Mouse (Mus musculus): Measurements from ENCODE around the gene Arpp21. TPM values are rescaled to one million over a fixed set of nuclear protein-coding genes. Genes with fewer than 3 reads are reported as not detected.

Gene Arpp21
- polyA plus RNA-seq, 1 experiment: 0.58 TPM

DNA sequence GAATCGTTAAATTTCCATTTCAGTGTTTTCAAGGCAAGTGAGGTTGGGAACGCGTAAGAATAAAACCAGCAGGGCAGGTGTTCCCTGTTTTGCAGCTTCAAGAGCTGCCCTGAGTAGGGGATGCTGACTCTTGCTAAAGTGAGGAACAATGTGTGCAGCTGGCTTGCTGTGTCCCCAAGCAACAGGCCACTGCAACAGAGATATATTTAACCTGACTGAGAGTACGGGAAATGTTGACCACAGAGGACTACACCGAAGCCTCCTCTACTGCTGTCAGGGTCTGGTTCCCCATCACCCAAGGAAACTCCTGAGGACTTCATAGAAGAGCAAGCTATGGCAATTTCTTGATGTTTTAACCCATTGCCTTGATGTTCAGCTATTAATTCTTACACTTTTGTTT, 81.8 kb downstream of the Arpp21 start:
- Histone ChIP-seq H3K36me3 (ENCODE audit: control insufficient read depth, insufficient read depth, low read length) (no peaks in the 10 kb centered on the region), H3K4me3 (ENCODE audit: control insufficient read depth, low read depth, low read length) (no peak overlapping the region), H3K4me1 (ENCODE audit: control insufficient read depth, insufficient read depth, low read length) (no peaks in the 10 kb centered on the region), H3K27me3 (ENCODE audit: control insufficient read depth, insufficient read depth, low read length) (no peaks in the 10 kb centered on the region), H3K27ac (ENCODE audit: control insufficient read depth, insufficient read depth, low read depth, low read length) (no peak overlapping the region)
- TF ChIP-seq CTCF (IDR thresholded peaks at IDR 0.05; ENCODE audit: control insufficient read depth, insufficient read depth, insufficient replicate concordance, low read depth, low read length) (no peak), POLR2A (IDR thresholded peaks at IDR 0.05; ENCODE audit: control insufficient read depth, low read depth, low read length) (no peak)

DNA sequence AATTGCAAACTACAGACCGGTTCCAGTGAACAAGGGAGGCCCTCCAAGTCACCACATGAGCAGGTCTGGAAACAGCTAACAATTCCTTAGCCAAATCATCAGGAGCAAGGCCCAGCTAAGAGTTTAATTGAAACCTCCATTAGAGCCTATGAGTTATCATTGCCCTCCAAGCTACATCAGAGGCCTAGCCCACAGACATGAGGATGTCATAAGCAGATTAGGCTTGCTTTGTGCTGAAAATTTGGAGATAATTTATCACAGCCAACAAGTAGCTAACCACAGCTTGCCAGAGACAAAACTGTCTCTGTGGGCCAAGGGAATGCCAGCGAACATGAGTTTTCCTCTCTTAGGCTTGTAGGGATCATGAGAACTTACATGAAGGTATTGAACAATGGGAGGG, 83.0 kb downstream of the Arpp21 start:
- Histone ChIP-seq H3K4me1 (ENCODE audit: control insufficient read depth, insufficient read depth, low read length) (no peaks in the 10 kb centered on the region), H3K36me3 (ENCODE audit: control insufficient read depth, insufficient read depth, low read length) (no peaks in the 10 kb centered on the region)
- TF ChIP-seq CTCF (IDR thresholded peaks at IDR 0.05; ENCODE audit: control insufficient read depth, insufficient read depth, insufficient replicate concordance, low read depth, low read length) (no peak), POLR2A (IDR thresholded peaks at IDR 0.05; ENCODE audit: control insufficient read depth, low read depth, low read length) (no peak)

DNA sequence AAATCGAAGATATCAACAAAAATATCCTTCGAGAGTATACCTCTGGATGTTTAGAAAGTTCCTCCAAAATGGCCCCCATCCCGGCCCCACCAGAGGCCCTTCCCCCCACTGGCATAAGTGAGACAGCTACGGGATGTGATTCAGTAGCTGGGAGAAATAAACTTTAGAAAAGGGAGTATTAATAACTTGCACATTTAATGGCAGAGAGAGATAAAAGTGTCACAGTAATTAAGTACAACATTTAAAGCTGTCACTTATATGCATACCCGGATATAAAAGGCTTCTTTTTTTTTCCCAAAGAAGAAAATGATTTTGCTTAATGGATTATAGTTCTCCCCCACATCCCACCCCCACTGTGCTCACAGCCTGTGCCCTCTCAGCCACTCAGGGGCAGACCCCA, 84.6 kb downstream of the Arpp21 start:
- TF ChIP-seq POLR2A (IDR thresholded peaks at IDR 0.05; ENCODE audit: control insufficient read depth, low read depth, low read length) (no peak), CTCF (IDR thresholded peaks at IDR 0.05; ENCODE audit: control insufficient read depth, insufficient read depth, insufficient replicate concordance, low read depth, low read length) (no peak)
- H3K4me3 ChIP-seq (ENCODE audit: control insufficient read depth, low read depth, low read length): no peak overlapping the region
- no peaks in the 10 kb centered on the region for H3K4me1 ChIP-seq (ENCODE audit: control insufficient read depth, insufficient read depth, low read length)
- H3K36me3 ChIP-seq (ENCODE audit: control insufficient read depth, insufficient read depth, low read length): no peaks in the 10 kb centered on the region
- no peak overlapping the region for H3K27ac ChIP-seq (ENCODE audit: control insufficient read depth, insufficient read depth, low read depth, low read length)
- no peaks in the 10 kb centered on the region for H3K27me3 ChIP-seq (ENCODE audit: control insufficient read depth, insufficient read depth, low read length)

More for the DNA sequence above, 83.0 kb downstream of the Arpp21 start:
- Histone ChIP-seq H3K4me3 (ENCODE audit: control insufficient read depth, low read depth, low read length) (no peak overlapping the region), H3K27me3 (ENCODE audit: control insufficient read depth, insufficient read depth, low read length) (no peaks in the 10 kb centered on the region), H3K27ac (ENCODE audit: control insufficient read depth, insufficient read depth, low read depth, low read length) (no peak overlapping the region)

DNA sequence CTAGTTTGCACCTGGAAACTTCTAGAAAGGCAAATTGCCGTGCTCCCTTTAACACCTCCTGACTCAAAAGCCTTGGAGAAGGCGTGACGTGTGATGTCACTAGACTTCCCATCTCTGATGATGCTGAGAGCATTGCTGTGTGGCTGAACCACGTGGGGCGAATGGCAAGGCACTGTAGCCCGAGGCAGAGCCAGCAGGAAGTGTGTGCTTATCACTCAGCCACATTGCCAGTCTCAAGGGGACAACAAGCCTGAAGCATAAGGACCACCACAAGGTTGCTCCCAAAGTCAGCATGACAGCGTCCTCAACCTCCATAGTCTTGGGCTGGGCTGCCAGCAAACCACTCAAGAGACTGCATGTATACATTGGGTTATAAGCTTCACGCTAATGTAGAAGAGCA, 95.1 kb downstream of the Arpp21 start:
- Histone ChIP-seq H3K4me1 (ENCODE audit: control insufficient read depth, insufficient read depth, low read length) (peaks cover 4% of the 10 kb centered on the region), H3K27ac (ENCODE audit: control insufficient read depth, insufficient read depth, low read depth, low read length) (no peak overlapping the region), H3K36me3 (ENCODE audit: control insufficient read depth, insufficient read depth, low read length) (no peaks in the 10 kb centered on the region), H3K4me3 (ENCODE audit: control insufficient read depth, low read depth, low read length) (no peak overlapping the region), H3K27me3 (ENCODE audit: control insufficient read depth, insufficient read depth, low read length) (no peaks in the 10 kb centered on the region)
- TF ChIP-seq CTCF (IDR thresholded peaks at IDR 0.05; ENCODE audit: control insufficient read depth, insufficient read depth, insufficient replicate concordance, low read depth, low read length) (no peak), POLR2A (IDR thresholded peaks at IDR 0.05; ENCODE audit: control insufficient read depth, low read depth, low read length) (no peak)

DNA sequence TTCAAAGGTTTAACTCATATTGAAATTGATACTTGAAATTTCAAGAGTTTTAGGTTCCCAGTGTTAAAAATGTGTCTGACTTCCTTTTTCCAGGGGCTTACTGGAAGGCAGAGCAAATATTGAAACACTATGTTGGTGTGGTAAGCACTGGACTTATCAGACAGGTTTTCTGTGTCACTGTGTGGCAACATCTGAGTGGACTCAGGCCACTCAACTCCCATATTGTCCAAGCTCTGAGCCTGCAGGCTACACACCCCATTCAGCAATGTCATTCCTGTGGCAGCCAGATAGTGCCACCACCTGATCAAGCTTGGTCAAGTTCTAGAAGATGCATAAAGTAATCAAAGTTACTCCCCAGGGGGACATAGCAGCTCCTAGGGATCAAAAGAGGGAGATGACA, 97.9 kb downstream of the Arpp21 start:
- Histone ChIP-seq H3K4me1 (ENCODE audit: control insufficient read depth, insufficient read depth, low read length) (no peaks in the 10 kb centered on the region), H3K27ac (ENCODE audit: control insufficient read depth, insufficient read depth, low read depth, low read length) (no peak overlapping the region), H3K4me3 (ENCODE audit: control insufficient read depth, low read depth, low read length) (no peak overlapping the region), H3K36me3 (ENCODE audit: control insufficient read depth, insufficient read depth, low read length) (no peaks in the 10 kb centered on the region), H3K27me3 (ENCODE audit: control insufficient read depth, insufficient read depth, low read length) (no peaks in the 10 kb centered on the region)
- TF ChIP-seq CTCF (IDR thresholded peaks at IDR 0.05; ENCODE audit: control insufficient read depth, insufficient read depth, insufficient replicate concordance, low read depth, low read length): no peak
- no peak for TF ChIP-seq POLR2A (IDR thresholded peaks at IDR 0.05; ENCODE audit: control insufficient read depth, low read depth, low read length)

DNA sequence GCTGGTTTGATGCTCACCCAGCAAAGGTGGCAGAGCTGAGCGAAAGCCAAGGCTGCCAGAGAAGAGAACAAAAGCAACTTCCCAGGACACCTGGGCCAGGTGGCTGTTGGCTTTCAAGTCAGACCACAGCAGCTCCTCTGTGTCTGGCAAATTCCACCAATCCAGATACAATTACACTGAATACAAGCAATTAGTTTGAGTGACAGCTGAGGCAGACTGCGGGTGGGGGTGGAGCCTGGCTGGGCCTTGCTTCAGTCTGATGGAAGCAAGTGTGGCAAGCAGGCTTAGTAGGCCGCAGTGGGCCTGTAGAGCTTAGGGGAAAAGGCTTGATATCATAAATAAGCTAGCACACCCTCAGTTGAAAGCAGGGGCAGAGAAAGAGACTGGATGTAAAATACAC, 104.9 kb downstream of the Arpp21 start:
- Histone ChIP-seq H3K27me3 (ENCODE audit: control insufficient read depth, insufficient read depth, low read length) (no peaks in the 10 kb centered on the region), H3K36me3 (ENCODE audit: control insufficient read depth, insufficient read depth, low read length) (no peaks in the 10 kb centered on the region), H3K4me1 (ENCODE audit: control insufficient read depth, insufficient read depth, low read length) (no peaks in the 10 kb centered on the region), H3K27ac (ENCODE audit: control insufficient read depth, insufficient read depth, low read depth, low read length) (no peak overlapping the region), H3K4me3 (ENCODE audit: control insufficient read depth, low read depth, low read length) (no peak overlapping the region)
- TF ChIP-seq POLR2A (IDR thresholded peaks at IDR 0.05; ENCODE audit: control insufficient read depth, low read depth, low read length): no peak
- no peak for TF ChIP-seq CTCF (IDR thresholded peaks at IDR 0.05; ENCODE audit: control insufficient read depth, insufficient read depth, insufficient replicate concordance, low read depth, low read length)

DNA sequence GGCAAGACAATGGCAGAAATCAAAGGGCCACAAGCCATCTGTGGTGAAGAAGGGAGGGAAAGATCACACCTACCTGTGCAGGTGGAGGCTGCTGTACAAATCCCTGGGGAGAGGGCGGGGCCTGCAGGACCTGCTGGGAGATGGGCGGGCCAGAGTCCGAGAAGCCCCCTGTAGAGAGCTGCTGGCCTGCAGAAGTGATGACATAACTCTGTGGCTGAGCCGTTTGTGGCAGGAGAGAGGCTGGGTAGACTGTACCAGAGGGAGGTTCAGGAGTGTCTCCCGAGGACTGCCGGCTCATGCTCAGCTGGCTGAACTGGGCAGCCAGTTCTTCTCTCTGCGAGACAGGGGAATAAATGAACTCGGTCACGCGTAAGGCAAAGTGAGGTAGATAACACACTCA, 111.1 kb downstream of the Arpp21 start:
- H3K36me3 ChIP-seq (ENCODE audit: control insufficient read depth, insufficient read depth, low read length): no peaks in the 10 kb centered on the region
- no peak overlapping the region for H3K4me3 ChIP-seq (ENCODE audit: control insufficient read depth, low read depth, low read length)
- no peak for TF ChIP-seq POLR2A (IDR thresholded peaks at IDR 0.05; ENCODE audit: control insufficient read depth, low read depth, low read length)
- TF ChIP-seq CTCF (IDR thresholded peaks at IDR 0.05; ENCODE audit: control insufficient read depth, insufficient read depth, insufficient replicate concordance, low read depth, low read length): no peak
- H3K27me3 ChIP-seq (ENCODE audit: control insufficient read depth, insufficient read depth, low read length): no peaks in the 10 kb centered on the region
- no peaks in the 10 kb centered on the region for H3K4me1 ChIP-seq (ENCODE audit: control insufficient read depth, insufficient read depth, low read length)
- no peak overlapping the region for H3K27ac ChIP-seq (ENCODE audit: control insufficient read depth, insufficient read depth, low read depth, low read length)

DNA sequence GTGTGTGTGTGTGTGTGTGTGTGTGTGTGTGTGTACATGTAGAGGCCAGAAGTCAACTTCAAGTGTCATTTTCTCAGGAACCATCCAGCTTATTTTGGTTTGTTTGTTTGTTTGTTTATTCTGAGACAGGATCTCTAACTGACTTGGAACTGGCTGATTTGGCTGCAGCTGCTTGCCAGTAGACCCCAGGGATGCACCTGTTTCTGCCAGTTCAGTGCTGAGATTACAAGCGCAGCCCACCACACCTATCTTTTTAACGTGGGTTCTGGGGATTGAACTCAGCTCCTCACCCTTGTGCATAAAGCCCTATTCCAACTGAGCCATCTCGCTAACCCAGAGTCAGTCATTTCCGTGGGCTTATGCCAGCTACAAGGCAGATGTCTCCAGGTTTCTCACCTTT, 111.6 kb downstream of the Arpp21 start:
- Histone ChIP-seq H3K36me3 (ENCODE audit: control insufficient read depth, insufficient read depth, low read length) (no peaks in the 10 kb centered on the region), H3K27ac (ENCODE audit: control insufficient read depth, insufficient read depth, low read depth, low read length) (no peak overlapping the region), H3K4me3 (ENCODE audit: control insufficient read depth, low read depth, low read length) (no peak overlapping the region), H3K4me1 (ENCODE audit: control insufficient read depth, insufficient read depth, low read length) (0 out of 2 replicates have a peak, but pooled peaks cover 3% of the 10 kb centered on the region), H3K27me3 (ENCODE audit: control insufficient read depth, insufficient read depth, low read length) (no peaks in the 10 kb centered on the region)
- TF ChIP-seq CTCF (IDR thresholded peaks at IDR 0.05; ENCODE audit: control insufficient read depth, insufficient read depth, insufficient replicate concordance, low read depth, low read length) (no peak), POLR2A (IDR thresholded peaks at IDR 0.05; ENCODE audit: control insufficient read depth, low read depth, low read length) (no peak)

Measured in testis, adult 2 months (tissue).